Mouse (Mus musculus) embryonic facial prominence, embryonic 11.5 days (tissue): ENCODE data around the gene Osbpl7. TPM values are rescaled to one million over a fixed set of nuclear protein-coding genes. Genes with fewer than 3 reads are reported as not detected.

ENCODE experiments used
- ATAC-seq: fragments of 200-750 bp; cut with Nextera tagmentation; replicated peaks from 2 replicates; pipeline ENCODE4 v1.8.0; 2017; ENCODE audit warnings: low read depth; ENCODE audit not compliant: insufficient number of reproducible peaks, low FRiP score, low TSS enrichment
- DNase-seq: peaks from one replicate; pipeline ENCODE4 v3.0.0-alpha.2; 2015; ENCODE audit warnings: low spot score
- H3K27ac ChIP-seq: fragments of 300-500 bp; sonication (generic); replicated peaks from 2 replicates; pipeline ENCODE4 v1.5.1; 2014; ENCODE audit warnings: mild to moderate bottlenecking, low read depth, low read length, control low read depth
- H3K27me3 ChIP-seq: fragments of 300-500 bp; sonication (generic); 2 replicates; pipeline ENCODE4 v1.6.1; 2014; ENCODE audit warnings: mild to moderate bottlenecking, low read length, moderate library complexity, mixed read lengths; ENCODE audit not compliant: control insufficient read depth, insufficient read depth
- H3K36me3 ChIP-seq: fragments of 300-500 bp; sonication (generic); replicated peaks from 2 replicates; pipeline ENCODE4 v1.6.1; 2014; ENCODE audit warnings: low read depth, mild to moderate bottlenecking, low read length, moderate library complexity, mixed read lengths; ENCODE audit not compliant: control insufficient read depth, insufficient read depth
- H3K4me1 ChIP-seq: fragments of 300-500 bp; sonication (generic); 2 replicates; pipeline ENCODE4 v1.6.1; 2014; ENCODE audit warnings: low read length, mixed read lengths; ENCODE audit not compliant: control insufficient read depth, insufficient read depth
- H3K4me2 ChIP-seq: fragments of 300-500 bp; sonication (generic); 2 replicates; pipeline ENCODE4 v1.6.1; 2014; ENCODE audit warnings: low read depth, mild to moderate bottlenecking, control low read depth, low read length, moderate library complexity
- H3K4me3 ChIP-seq: fragments of 300-500 bp; sonication (generic); 2 replicates; pipeline ENCODE4 v1.5.1; 2014; ENCODE audit warnings: low read depth, low read length, control low read depth
- H3K9ac ChIP-seq: fragments of 300-500 bp; sonication (generic); replicated peaks from 2 replicates; pipeline ENCODE4 v1.6.1; 2014; ENCODE audit warnings: mild to moderate bottlenecking, control low read depth, low read length
- H3K9me3 ChIP-seq: fragments of 300-500 bp; sonication (generic); replicated peaks from 2 replicates; pipeline ENCODE4 v1.6.1; 2016; ENCODE audit warnings: mild to moderate bottlenecking, low read length, inconsistent platforms, mixed read lengths; ENCODE audit not compliant: control insufficient read depth
- WGBS: fragments of 180-500 bp; shearing (Covaris S2); extraction: QIAGEN DNeasy Blood & Tissue Kit; methylation state at CpG from one replicate; pipeline ENCODE4 v1.1.7; 2014; 5-methylcytosine and 5-hydroxymethylcytosine counted together
- polyA plus RNA-seq: library from polyadenylated mRNA; unstranded; fragments of >200 nt; fragmentation: Nextera tagmentation; extraction: Ambion mirVana; gene quantifications from 2 replicates; pipeline ENCODE4 v1.2.1, GENCODE M21; 2014

Gene Osbpl7
- polyA plus RNA-seq, 1 experiment from 2014 or later, result 4.3 TPM

GRCm38 (mm10) chr11:97101722-97102121 lies 51.3 kb downstream of the Osbpl7 start:
- 22% methylated on average over 9 of the region's 9 CpGs for WGBS
- H3K9me3 ChIP-seq, result no peaks in the 10 kb centered on the region
- peaks cover 5% of the 10 kb centered on the region; the same call in 1 of the 2 replicates for H3K27me3 ChIP-seq
- no peak overlapping the region for H3K9ac ChIP-seq
- DNase-seq (peak; percentile 66), ATAC-seq (no peak; the same call in 1 of the 2 replicates)
- H3K27ac ChIP-seq, result no peak overlapping the region
- no peak overlapping the region for H3K4me3 ChIP-seq
- H3K36me3 ChIP-seq, result no peaks in the 10 kb centered on the region
- no peak overlapping the region for H3K4me2 ChIP-seq
- H3K4me1 ChIP-seq, result no peaks in the 10 kb centered on the region

GRCm38 (mm10) chr11:97103163-97104090 lies 53.0 kb downstream of the Osbpl7 start:
- ATAC-seq (no peak), DNase-seq (no peak)
- WGBS, result 91% methylated on average over 10 of the region's 10 CpGs
- Histone ChIP-seq H3K27ac (no peak overlapping the region), H3K9ac (no peak overlapping the region), H3K4me3 (no peak overlapping the region), H3K4me2 (no peak overlapping the region), H3K9me3 (no peaks in the 10 kb centered on the region), H3K27me3 (peaks cover 5% of the 10 kb centered on the region; the same call in 1 of the 2 replicates), H3K4me1 (no peaks in the 10 kb centered on the region), H3K36me3 (no peaks in the 10 kb centered on the region)

GRCm38 (mm10) chr11:97104091-97104483 lies 53.7 kb downstream of the Osbpl7 start:
- 89% methylated on average over 9 of the region's 9 CpGs for WGBS
- no peak overlapping the region for H3K9ac ChIP-seq
- H3K36me3 ChIP-seq, result no peaks in the 10 kb centered on the region
- no peak overlapping the region for H3K4me3 ChIP-seq
- H3K27ac ChIP-seq, result no peak overlapping the region
- H3K4me2 ChIP-seq, result no peak overlapping the region
- H3K27me3 ChIP-seq, result peaks cover under 1% of the 10 kb centered on the region; the same call in 1 of the 2 replicates
- DNase-seq (no peak), ATAC-seq (no peak)
- no peaks in the 10 kb centered on the region for H3K9me3 ChIP-seq
- H3K4me1 ChIP-seq, result no peaks in the 10 kb centered on the region

GRCm38 (mm10) chr11:97108976-97109375 lies 58.5 kb downstream of the Osbpl7 start:
- Histone ChIP-seq H3K4me3 (no peak overlapping the region), H3K27ac (no peak overlapping the region), H3K4me2 (no peak overlapping the region), H3K36me3 (no peaks in the 10 kb centered on the region), H3K9ac (no peak overlapping the region), H3K9me3 (no peaks in the 10 kb centered on the region), H3K4me1 (no peaks in the 10 kb centered on the region), H3K27me3 (peaks cover 14% of the 10 kb centered on the region)
- DNase-seq, result no peak
- 82% methylated on average over 16 of the region's 16 CpGs for WGBS
- no peak for ATAC-seq

GRCm38 (mm10) chr11:97112519-97113125 lies 62.2 kb downstream of the Osbpl7 start:
- no peaks in the 10 kb centered on the region for H3K9me3 ChIP-seq
- DNase-seq (no peak), ATAC-seq (no peak)
- no peak overlapping the region for H3K27ac ChIP-seq
- WGBS, result 79% methylated on average over 9 of the region's 9 CpGs
- no peak overlapping the region for H3K4me2 ChIP-seq
- H3K4me1 ChIP-seq, result peaks cover 9% of the 10 kb centered on the region
- no peak overlapping the region for H3K9ac ChIP-seq
- no peaks in the 10 kb centered on the region for H3K36me3 ChIP-seq
- peaks cover 40% of the 10 kb centered on the region for H3K27me3 ChIP-seq
- no peak overlapping the region for H3K4me3 ChIP-seq

DNA sequence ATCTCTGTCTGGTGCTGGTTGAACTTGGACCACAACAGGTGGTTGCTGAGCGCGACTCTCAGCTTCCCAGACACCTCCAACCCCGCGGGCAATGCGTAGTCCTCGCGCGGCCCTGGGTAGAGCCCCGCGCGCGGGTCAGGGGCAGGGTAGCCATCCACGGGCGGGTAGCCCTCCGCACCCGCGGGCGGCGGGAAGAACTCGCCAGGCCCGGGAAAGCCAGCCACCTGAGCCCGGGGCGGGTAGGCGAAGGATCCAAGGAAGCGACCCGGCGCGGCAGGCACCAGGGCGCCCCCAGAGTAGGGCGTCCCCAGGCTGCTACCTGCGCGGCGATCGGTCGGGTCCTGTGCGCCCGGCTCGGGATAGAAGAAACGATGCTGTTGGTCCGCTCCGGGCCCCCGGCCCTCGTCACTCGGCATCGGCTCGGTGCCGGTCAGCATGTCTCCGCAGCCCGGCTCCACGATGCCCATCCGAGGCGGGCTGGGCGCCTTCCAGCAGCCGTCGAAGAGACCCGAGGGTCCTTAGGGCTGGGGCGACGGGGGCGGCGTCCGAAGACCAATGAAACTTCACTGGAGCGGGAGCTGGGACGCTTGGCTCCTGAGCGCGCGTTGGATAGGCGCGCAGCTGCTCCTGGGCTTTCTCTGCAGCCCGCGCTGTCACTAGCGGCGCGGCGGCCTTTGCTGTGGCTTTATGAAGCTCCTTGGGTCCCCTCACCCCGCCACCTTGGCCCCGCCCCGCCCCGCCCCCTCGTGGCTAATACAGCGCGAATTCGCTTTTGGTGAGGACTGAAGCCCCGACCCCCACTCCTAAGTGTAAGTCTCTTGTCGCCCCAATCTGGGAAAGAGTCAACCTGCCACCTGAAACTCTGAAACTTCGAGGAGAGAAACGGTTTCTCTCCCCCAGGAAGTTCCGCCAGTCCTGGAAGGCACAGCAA lies 64.5 kb downstream of the Osbpl7 start, which contains the start of gene Tbx21:
TSS of gene Tbx21 (minus strand) at position 661 of the 931 bp plus-strand sequence.
- Histone ChIP-seq H3K4me1 (peaks cover 9% of the 10 kb centered on the region), H3K27me3 (peaks cover 45% of the 10 kb centered on the region), H3K36me3 (no peaks in the 10 kb centered on the region), H3K9me3 (no peaks in the 10 kb centered on the region), H3K9ac (peak within 1 kb of the TSS; percentile 5; the same call in 1 of the 2 replicates), H3K4me3 (peak within 1 kb of the TSS; percentile 41), H3K4me2 (peak within 1 kb of the TSS; percentile 74), H3K27ac (no peak within 1 kb of the TSS)
- under 1% methylated on average over 87 of the region's 87 CpGs for WGBS
- ATAC-seq, result peak; percentile 41; the same call in 1 of the 2 replicates
- peak; percentile 49 for DNase-seq

DNA sequence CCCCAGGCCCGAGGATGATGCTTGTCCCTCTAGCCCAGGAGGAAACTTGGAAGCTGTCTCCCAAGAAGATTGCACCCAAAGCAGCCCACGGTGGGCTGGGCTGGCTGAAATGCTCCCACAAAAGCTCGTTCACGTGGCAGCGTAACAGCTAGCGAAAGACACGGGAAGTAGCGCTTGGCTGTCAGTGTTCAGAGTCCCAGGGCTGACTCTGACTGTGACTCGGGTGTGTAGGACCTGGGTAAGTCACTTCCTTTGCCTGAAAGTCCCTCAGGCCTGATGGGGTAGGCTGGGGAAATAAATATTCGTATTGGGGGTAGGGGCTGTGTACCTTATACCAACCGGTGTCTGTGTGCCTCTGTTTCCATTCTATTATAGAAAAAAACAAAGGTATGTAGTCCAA lies 65.4 kb downstream of the Osbpl7 start:
- no peak for ATAC-seq
- WGBS, result 5% methylated on average over 11 of the region's 11 CpGs
- Histone ChIP-seq H3K9me3 (no peaks in the 10 kb centered on the region), H3K36me3 (no peaks in the 10 kb centered on the region), H3K27me3 (peaks cover 45% of the 10 kb centered on the region), H3K4me2 (no peak overlapping the region; the same call in 1 of the 2 replicates), H3K4me1 (peaks cover 12% of the 10 kb centered on the region), H3K27ac (no peak overlapping the region), H3K9ac (no peak overlapping the region), H3K4me3 (0 out of 2 replicates have a peak overlapping the region, but pooled peaks have one; percentile 41)
- DNase-seq, result no peak
